Mouse (Mus musculus) limb, embryonic 14.5 days (tissue): ENCODE measurements at regions not wholly inside any gene's neighbourhood (a gene's known extent, or its start where the extent isn't known, plus 50 kb on each side); places are given as distances from the start of the nearest gene placed in this dataset.
A peak's percentile ranks its signal among the peaks of the same experiment; 100 is the strongest.

ENCODE experiments used
- ATAC-seq: fragments of 200-750 bp; cut with Nextera tagmentation; 2 replicates; pipeline ENCODE4 v1.8.0; 2017; ENCODE audit warnings: low read depth, moderate number of reproducible peaks, moderate TSS enrichment; ENCODE audit not compliant: low FRiP score
- DNase-seq: peaks from one replicate; pipeline ENCODE4 v3.0.0-alpha.2; 2015; ENCODE audit warnings: low spot score
- H3K27ac ChIP-seq: fragments of 300-500 bp; sonication (generic); replicated peaks from 2 replicates; pipeline ENCODE4 v1.5.1; 2014; ENCODE audit warnings: low read depth, mild to moderate bottlenecking, low read length, moderate library complexity, mixed read lengths
- H3K27me3 ChIP-seq: fragments of 300-500 bp; sonication (generic); 2 replicates; pipeline ENCODE4 v1.6.1; 2014; ENCODE audit warnings: low read length, mixed read lengths; ENCODE audit not compliant: control insufficient read depth, insufficient read depth
- H3K36me3 ChIP-seq: fragments of 300-500 bp; sonication (generic); 2 replicates; pipeline ENCODE4 v1.6.1; 2014; ENCODE audit warnings: mild to moderate bottlenecking, low read length, moderate library complexity, mixed read lengths; ENCODE audit not compliant: control insufficient read depth, insufficient read depth
- H3K4me1 ChIP-seq: fragments of 300-500 bp; sonication (generic); 2 replicates; pipeline ENCODE4 v1.6.1; 2014; ENCODE audit warnings: antibody characterized with exemption, low read length, mixed read lengths; ENCODE audit not compliant: control insufficient read depth, insufficient read depth
- H3K4me2 ChIP-seq: fragments of 300-500 bp; sonication (generic); replicated peaks from 2 replicates; pipeline ENCODE4 v1.6.1; 2014; ENCODE audit warnings: low read depth, mild to moderate bottlenecking, low read length, moderate library complexity; ENCODE audit not compliant: severe bottlenecking
- H3K4me3 ChIP-seq: fragments of 300-500 bp; sonication (generic); replicated peaks from 2 replicates; pipeline ENCODE4 v1.5.1; 2014; ENCODE audit warnings: low read length
- H3K9ac ChIP-seq: fragments of 300-500 bp; sonication (generic); 2 replicates; pipeline ENCODE4 v1.6.1; 2014; ENCODE audit warnings: mild to moderate bottlenecking, low read depth, low read length, moderate library complexity; ENCODE audit not compliant: severe bottlenecking
- H3K9me3 ChIP-seq: fragments of 300-500 bp; sonication (generic); 2 replicates; pipeline ENCODE4 v1.6.1; 2016; ENCODE audit warnings: low read length; ENCODE audit not compliant: control insufficient read depth
- POLR2A ChIP-seq: fragments of 200-500 bp; IDR thresholded peaks from 2 replicates; pipeline ENCODE4 v1.8.0; 2012; ENCODE audit warnings: inconsistent platforms, mild to moderate bottlenecking, moderate library complexity, borderline replicate concordance; ENCODE audit not compliant: insufficient read depth, insufficient read length; ENCODE audit errors: extremely low read depth
- WGBS: fragments of 180-500 bp; shearing (Covaris S2); extraction: QIAGEN DNeasy Blood & Tissue Kit; methylation state at CpG from one replicate; pipeline ENCODE4 v1.1.7; 2014; 5-methylcytosine and 5-hydroxymethylcytosine counted together

- H3K9me3 ChIP-seq = no peaks in the 10 kb centered on the region
- H3K9ac ChIP-seq = no peak overlapping the region
- 74% methylated on average over 7 of the region's 7 CpGs for WGBS
- H3K27me3 ChIP-seq = no peaks in the 10 kb centered on the region
- H3K4me1 ChIP-seq = no peaks in the 10 kb centered on the region
- no peak for TF ChIP-seq POLR2A
- no peak for ATAC-seq
- H3K4me2 ChIP-seq = no peak overlapping the region
- H3K4me3 ChIP-seq = no peak overlapping the region
- no peak overlapping the region for H3K27ac ChIP-seq
- DNase-seq = no peak
- no peaks in the 10 kb centered on the region for H3K36me3 ChIP-seq
These were observed 314.5 kb downstream of the Plod2 start for GRCm38 (mm10) chr9:92856410-92857083.

- 84% methylated on average over 6 of the region's 6 CpGs for WGBS
- ATAC-seq = no peak
- DNase-seq = no peak
These were observed 323.8 kb downstream of the Plod2 start for GRCm38 (mm10) chr9:92865822-92866221.

GRCm38 (mm10) chr9:92878589-92878988, 336.6 kb downstream of the Plod2 start:
- 26% methylated on average over 4 of the region's 4 CpGs for WGBS
- Histone ChIP-seq H3K4me3 (no peak overlapping the region), H3K27me3 (no peaks in the 10 kb centered on the region), H3K9me3 (no peaks in the 10 kb centered on the region), H3K36me3 (no peaks in the 10 kb centered on the region), H3K4me1 (no peaks in the 10 kb centered on the region), H3K27ac (no peak overlapping the region), H3K9ac (no peak overlapping the region), H3K4me2 (no peak overlapping the region)
- DNase-seq (peak; percentile 67), ATAC-seq (no peak)
- TF ChIP-seq POLR2A = no peak

More at GRCm38 (mm10) chr9:92865822-92866221, 323.8 kb downstream of the Plod2 start:
- Histone ChIP-seq H3K4me3 (no peak overlapping the region), H3K9ac (no peak overlapping the region), H3K4me2 (no peak overlapping the region), H3K27me3 (no peaks in the 10 kb centered on the region), H3K9me3 (no peaks in the 10 kb centered on the region), H3K36me3 (no peaks in the 10 kb centered on the region), H3K4me1 (no peaks in the 10 kb centered on the region), H3K27ac (no peak overlapping the region)
- no peak for TF ChIP-seq POLR2A

GRCm38 (mm10) chr9:92879812-92880211, 337.8 kb downstream of the Plod2 start:
- TF ChIP-seq POLR2A = no peak
- H3K9me3 ChIP-seq = no peaks in the 10 kb centered on the region
- H3K4me3 ChIP-seq = no peak overlapping the region
- ATAC-seq = no peak
- no peaks in the 10 kb centered on the region for H3K27me3 ChIP-seq
- no peaks in the 10 kb centered on the region for H3K36me3 ChIP-seq
- no peak overlapping the region for H3K4me2 ChIP-seq
- H3K4me1 ChIP-seq = no peaks in the 10 kb centered on the region
- no peak for DNase-seq
- H3K27ac ChIP-seq = no peak overlapping the region
- H3K9ac ChIP-seq = no peak overlapping the region
- WGBS = 75% methylated on average over 2 of the region's 2 CpGs

- Histone ChIP-seq H3K36me3 (no peaks in the 10 kb centered on the region), H3K4me2 (no peak overlapping the region), H3K27me3 (no peaks in the 10 kb centered on the region), H3K27ac (no peak overlapping the region), H3K4me3 (no peak overlapping the region), H3K4me1 (no peaks in the 10 kb centered on the region), H3K9ac (no peak overlapping the region), H3K9me3 (no peaks in the 10 kb centered on the region)
- no peak for TF ChIP-seq POLR2A
- ATAC-seq (no peak), DNase-seq (no peak)
- 72% methylated on average over 3 of the region's 3 CpGs for WGBS
These were observed 340.3 kb downstream of the Plod2 start for GRCm38 (mm10) chr9:92882251-92882832.
